Mouse (Mus musculus) CD4-positive, CD25-positive, alpha-beta regulatory T cell, adult 4 months (primary cell): ENCODE measurements around the gene Rrp15. TPM values are rescaled to one million over a fixed set of nuclear protein-coding genes. Genes with fewer than 3 reads are reported as not detected.

Experiments used
- polyA plus RNA-seq, 2 experiments: library from polyadenylated mRNA; unstranded; fragments of 100-300 nt; shearing (Covaris generic); gene quantifications; one replicate each; pipeline ENCODE4 v1.2.1; 2017

Gene Rrp15
- polyA plus RNA-seq, 2 experiments from 2014 or later: 23.0 to 25.8 TPM

Other genes starting within 250 kb of the Rrp15 start
- under 1 TPM; 0.08 to 0.51 TPM for gene Tgfb2, start 43.4 kb downstream of the Rrp15 start, polyA plus RNA-seq
- gene D1Pas1, start 218.1 kb upstream of the Rrp15 start, polyA plus RNA-seq: not detected